Mouse (Mus musculus): ENCODE measurements around the gene Aagab. TPM values are rescaled to one million over a fixed set of nuclear protein-coding genes. Genes with fewer than 3 reads are reported as not detected.

Aagab gene
- polyA plus RNA-seq, 1 experiment from 2014 or later = 32.6 TPM

DNA sequence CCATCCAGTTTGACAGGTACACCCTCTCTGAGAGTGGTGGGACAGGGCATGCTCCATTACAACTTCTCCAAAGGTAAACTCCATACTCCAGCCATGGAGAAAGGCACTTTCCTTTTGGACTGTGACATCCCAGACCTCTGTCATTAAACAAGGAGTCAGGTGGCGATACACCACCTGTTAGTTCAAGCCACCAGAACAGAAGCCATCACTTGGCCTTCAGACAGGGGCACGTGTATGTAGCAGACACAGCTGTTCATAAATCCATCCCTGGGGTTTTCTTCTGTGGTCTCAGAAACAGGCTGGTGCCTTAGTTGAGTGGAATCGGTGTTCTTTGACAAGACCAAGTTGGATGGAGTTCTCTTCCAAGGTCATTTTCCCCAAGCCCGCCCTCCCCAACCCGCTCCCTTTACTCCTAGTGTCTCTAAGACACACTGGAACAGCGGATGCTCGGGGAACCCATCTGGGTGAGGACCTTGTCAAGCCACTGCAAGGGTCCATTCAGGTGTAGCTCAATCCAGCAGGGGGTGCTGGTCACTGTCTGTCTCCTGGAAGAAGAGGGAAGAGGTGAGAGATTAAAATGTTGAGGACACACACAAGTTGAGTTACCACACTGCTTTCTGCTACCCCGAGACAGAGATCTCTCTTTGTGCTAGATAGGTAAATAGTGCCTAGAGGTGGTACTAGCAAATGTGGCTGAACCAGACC lies 47.5 kb downstream of the Aagab start:
- no peak overlapping the region for H3K9ac ChIP-seq (ENCODE audit: low read length)
- H3K4me3 ChIP-seq (replicated peaks; ENCODE audit: low read length) = no peak overlapping the region
- peaks cover 7% of the 10 kb centered on the region; the same call in 1 of the 2 replicates for H3K36me3 ChIP-seq (ENCODE audit: control insufficient read depth, insufficient read depth, low read length)
- H3K9me3 ChIP-seq (replicated peaks; ENCODE audit: control insufficient read depth, low read length) = no peaks in the 10 kb centered on the region
- H3K27ac ChIP-seq (ENCODE audit: low read length) = no peak overlapping the region
- 85% methylated on average over 8 of the region's 8 CpGs for WGBS
- H3K27me3 ChIP-seq (ENCODE audit: control insufficient read depth, insufficient read depth, low read length) = no peaks in the 10 kb centered on the region
- H3K4me2 ChIP-seq (ENCODE audit: low read depth, low read length) = no peak overlapping the region
- peaks cover 30% of the 10 kb centered on the region for H3K4me1 ChIP-seq (ENCODE audit: control insufficient read depth, insufficient read depth, low read length)
- ATAC-seq (ENCODE audit: insufficient read depth, low FRiP score) = no peak

DNA sequence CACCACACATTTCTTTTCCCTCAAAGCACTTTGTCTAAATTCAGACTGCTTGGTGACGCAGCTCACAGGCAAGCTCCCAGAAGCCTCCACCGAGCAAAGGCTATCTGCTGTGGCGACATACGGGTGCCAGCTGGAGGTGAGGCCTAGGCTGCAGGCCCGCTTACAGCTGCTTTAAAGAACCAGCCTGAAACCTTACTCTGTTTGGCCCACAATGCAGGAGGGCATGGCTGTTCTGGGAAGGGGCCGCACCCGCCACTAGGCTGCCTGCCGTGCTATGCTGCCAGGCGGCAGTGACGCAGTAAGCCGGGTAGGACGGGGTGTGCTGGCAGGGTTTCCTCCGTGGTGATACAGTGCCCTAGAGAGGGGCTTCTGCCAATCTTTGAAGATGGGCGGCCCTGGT lies 48.4 kb downstream of the Aagab start:
- peak overlapping the region; percentile 58; the same call in 1 of the 2 replicates for H3K27ac ChIP-seq (ENCODE audit: low read length)

DNA sequence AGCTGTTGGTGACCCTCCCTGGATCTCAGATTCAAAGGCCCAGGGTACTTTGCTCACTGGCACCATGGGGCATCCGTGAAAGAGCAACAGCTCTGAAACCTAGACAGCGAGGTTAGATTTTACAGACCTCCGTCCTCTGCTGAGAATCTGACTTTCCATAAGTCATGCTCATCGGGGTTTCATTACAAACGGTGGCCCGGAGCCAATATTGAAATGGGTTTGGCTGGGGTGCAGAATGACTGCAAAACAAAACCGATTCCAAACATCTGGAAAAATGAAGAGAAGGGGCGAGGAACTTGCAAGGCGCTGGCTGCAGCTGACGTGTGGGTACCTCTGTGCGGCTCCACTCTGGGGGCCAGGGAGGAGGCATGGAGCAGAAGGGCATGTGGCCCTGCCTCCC lies 49.1 kb downstream of the Aagab start:
- WGBS = 47% methylated on average over 11 of the region's 11 CpGs
- peak overlapping the region; percentile 58 for H3K27ac ChIP-seq (ENCODE audit: low read length)
- H3K4me2 ChIP-seq (ENCODE audit: low read depth, low read length) = no peak overlapping the region; the same call in 1 of the 2 replicates
- no peak overlapping the region for H3K9ac ChIP-seq (ENCODE audit: low read length)
- no peaks in the 10 kb centered on the region for H3K27me3 ChIP-seq (ENCODE audit: control insufficient read depth, insufficient read depth, low read length)
- peaks cover 7% of the 10 kb centered on the region; the same call in 1 of the 2 replicates for H3K36me3 ChIP-seq (ENCODE audit: control insufficient read depth, insufficient read depth, low read length)
- no peak for ATAC-seq (ENCODE audit: insufficient read depth, low FRiP score)
- H3K9me3 ChIP-seq (replicated peaks; ENCODE audit: control insufficient read depth, low read length) = no peaks in the 10 kb centered on the region
- H3K4me1 ChIP-seq (ENCODE audit: control insufficient read depth, insufficient read depth, low read length) = peaks cover 37% of the 10 kb centered on the region
- no peak overlapping the region for H3K4me3 ChIP-seq (replicated peaks; ENCODE audit: low read length)

More for the DNA sequence above, 48.4 kb downstream of the Aagab start:
- H3K27me3 ChIP-seq (ENCODE audit: control insufficient read depth, insufficient read depth, low read length) = no peaks in the 10 kb centered on the region
- H3K4me1 ChIP-seq (ENCODE audit: control insufficient read depth, insufficient read depth, low read length) = peaks cover 37% of the 10 kb centered on the region
- H3K36me3 ChIP-seq (ENCODE audit: control insufficient read depth, insufficient read depth, low read length) = peaks cover 7% of the 10 kb centered on the region; the same call in 1 of the 2 replicates
- H3K9me3 ChIP-seq (replicated peaks; ENCODE audit: control insufficient read depth, low read length) = no peaks in the 10 kb centered on the region
- ATAC-seq (ENCODE audit: insufficient read depth, low FRiP score) = no peak
- H3K9ac ChIP-seq (ENCODE audit: low read length) = no peak overlapping the region
- H3K4me2 ChIP-seq (ENCODE audit: low read depth, low read length) = no peak overlapping the region
- 88% methylated on average over 14 of the region's 14 CpGs for WGBS
- H3K4me3 ChIP-seq (replicated peaks; ENCODE audit: low read length) = no peak overlapping the region

DNA sequence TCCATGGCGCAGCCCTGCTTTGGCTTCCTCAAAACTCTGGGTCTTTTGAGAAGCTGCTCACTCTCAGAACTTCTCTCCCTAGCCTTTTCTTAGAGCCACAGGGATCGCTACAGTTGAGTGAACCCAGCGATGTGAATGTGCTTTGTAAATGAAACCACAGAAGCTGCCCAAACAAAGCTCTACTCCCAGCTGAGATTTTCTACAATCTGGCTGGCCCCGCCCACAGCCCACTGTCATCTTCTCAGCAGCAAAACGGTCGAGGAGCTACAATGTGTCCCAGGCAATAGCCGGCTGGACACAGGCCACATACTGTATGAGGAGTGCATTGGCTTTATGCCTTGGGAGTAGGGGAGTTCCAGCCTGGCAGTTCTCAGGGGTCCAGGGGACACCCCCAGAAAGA lies 51.2 kb downstream of the Aagab start:
- no peak overlapping the region for H3K4me3 ChIP-seq (replicated peaks; ENCODE audit: low read length)
- H3K4me2 ChIP-seq (ENCODE audit: low read depth, low read length) = no peak overlapping the region
- H3K9ac ChIP-seq (ENCODE audit: low read length) = no peak overlapping the region
- peaks cover 7% of the 10 kb centered on the region; the same call in 1 of the 2 replicates for H3K36me3 ChIP-seq (ENCODE audit: control insufficient read depth, insufficient read depth, low read length)
- no peak for ATAC-seq (ENCODE audit: insufficient read depth, low FRiP score)
- H3K27ac ChIP-seq (ENCODE audit: low read length) = no peak overlapping the region; the same call in 1 of the 2 replicates
- no peaks in the 10 kb centered on the region for H3K27me3 ChIP-seq (ENCODE audit: control insufficient read depth, insufficient read depth, low read length)
- 41% methylated on average over 7 of the region's 7 CpGs for WGBS
- H3K9me3 ChIP-seq (replicated peaks; ENCODE audit: control insufficient read depth, low read length) = no peaks in the 10 kb centered on the region
- peaks cover 40% of the 10 kb centered on the region for H3K4me1 ChIP-seq (ENCODE audit: control insufficient read depth, insufficient read depth, low read length)

DNA sequence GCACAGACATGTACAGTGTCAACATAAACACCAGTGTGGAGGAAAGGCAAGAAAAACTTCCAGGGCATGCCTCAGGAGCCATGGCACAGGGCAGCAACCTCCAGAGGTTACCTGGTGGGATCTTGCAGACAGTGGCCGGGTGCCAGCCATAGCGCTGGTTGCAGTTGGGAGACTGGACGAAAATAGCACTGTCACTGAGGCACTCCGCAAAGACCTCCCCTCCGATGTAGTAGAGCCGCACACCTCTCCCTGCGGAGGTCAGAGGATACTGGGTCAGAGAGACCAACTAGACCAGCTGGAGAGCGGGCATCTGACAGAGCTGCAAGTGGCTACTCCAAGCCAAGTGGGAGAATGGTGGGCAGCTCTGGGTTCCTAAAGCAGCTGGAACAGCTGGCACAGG lies 52.1 kb downstream of the Aagab start:
- no peaks in the 10 kb centered on the region for H3K27me3 ChIP-seq (ENCODE audit: control insufficient read depth, insufficient read depth, low read length)
- no peak overlapping the region for H3K4me3 ChIP-seq (replicated peaks; ENCODE audit: low read length)
- ATAC-seq (ENCODE audit: insufficient read depth, low FRiP score) = no peak
- no peak overlapping the region for H3K9ac ChIP-seq (ENCODE audit: low read length)
- H3K9me3 ChIP-seq (replicated peaks; ENCODE audit: control insufficient read depth, low read length) = no peaks in the 10 kb centered on the region
- WGBS = 91% methylated on average over 8 of the region's 8 CpGs
- H3K27ac ChIP-seq (ENCODE audit: low read length) = no peak overlapping the region
- H3K4me2 ChIP-seq (ENCODE audit: low read depth, low read length) = no peak overlapping the region
- H3K4me1 ChIP-seq (ENCODE audit: control insufficient read depth, insufficient read depth, low read length) = peaks cover 40% of the 10 kb centered on the region
- peaks cover 4% of the 10 kb centered on the region; the same call in 1 of the 2 replicates for H3K36me3 ChIP-seq (ENCODE audit: control insufficient read depth, insufficient read depth, low read length)

DNA sequence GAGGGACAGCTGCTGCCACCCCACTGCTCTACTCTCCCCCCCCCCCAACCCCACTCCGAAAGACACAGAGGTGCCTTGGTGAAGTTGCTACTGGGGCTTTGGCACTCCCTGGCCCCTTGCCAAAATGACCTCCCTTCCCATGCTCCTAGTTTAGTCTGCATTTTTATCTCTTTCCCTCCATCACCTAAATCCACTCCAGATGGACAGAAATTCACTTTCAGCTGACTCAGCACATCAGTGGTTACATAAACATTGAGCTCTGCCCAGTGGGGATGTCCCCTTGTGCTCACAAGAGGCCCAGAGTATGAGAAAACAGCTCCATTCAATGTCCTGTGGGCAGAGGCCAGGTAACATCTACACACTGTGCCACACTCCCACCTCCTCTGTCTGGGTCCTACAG lies 52.6 kb downstream of the Aagab start:
- ATAC-seq (ENCODE audit: insufficient read depth, low FRiP score) = no peak
- 52% methylated on average over 1 of the region's 1 CpGs for WGBS
- H3K4me2 ChIP-seq (ENCODE audit: low read depth, low read length) = no peak overlapping the region
- H3K27me3 ChIP-seq (ENCODE audit: control insufficient read depth, insufficient read depth, low read length) = no peaks in the 10 kb centered on the region
- H3K9ac ChIP-seq (ENCODE audit: low read length) = no peak overlapping the region
- H3K4me3 ChIP-seq (replicated peaks; ENCODE audit: low read length) = no peak overlapping the region
- no peaks in the 10 kb centered on the region for H3K9me3 ChIP-seq (replicated peaks; ENCODE audit: control insufficient read depth, low read length)
- H3K36me3 ChIP-seq (ENCODE audit: control insufficient read depth, insufficient read depth, low read length) = no peaks in the 10 kb centered on the region
- no peak overlapping the region for H3K27ac ChIP-seq (ENCODE audit: low read length)
- H3K4me1 ChIP-seq (ENCODE audit: control insufficient read depth, insufficient read depth, low read length) = peaks cover 40% of the 10 kb centered on the region

DNA sequence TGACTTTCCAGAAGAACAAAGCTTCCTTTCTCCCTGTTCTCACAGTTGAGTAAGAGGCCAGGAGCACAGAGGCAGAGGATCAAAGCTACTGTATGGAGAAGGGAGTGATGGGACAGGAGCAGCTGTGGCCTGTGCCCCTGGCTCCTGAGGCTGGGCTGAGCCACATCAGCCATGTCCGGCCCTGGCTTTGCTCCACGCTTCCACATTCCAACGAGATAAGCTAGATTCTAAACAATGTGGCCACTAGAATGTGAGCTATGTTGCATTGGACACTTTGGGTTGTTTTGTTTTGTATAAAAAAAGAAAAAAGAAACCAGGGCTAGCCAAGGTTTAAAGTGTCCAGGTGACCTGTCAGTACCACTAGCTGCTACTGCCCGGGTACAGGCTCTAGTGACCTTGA lies 54.7 kb downstream of the Aagab start:
- Histone ChIP-seq H3K4me1 (ENCODE audit: control insufficient read depth, insufficient read depth, low read length) (peaks cover 23% of the 10 kb centered on the region; the same call in 1 of the 2 replicates), H3K36me3 (ENCODE audit: control insufficient read depth, insufficient read depth, low read length) (no peaks in the 10 kb centered on the region), H3K27me3 (ENCODE audit: control insufficient read depth, insufficient read depth, low read length) (no peaks in the 10 kb centered on the region), H3K9me3 (replicated peaks; ENCODE audit: control insufficient read depth, low read length) (no peaks in the 10 kb centered on the region), H3K4me2 (ENCODE audit: low read depth, low read length) (no peak overlapping the region), H3K4me3 (replicated peaks; ENCODE audit: low read length) (no peak overlapping the region), H3K27ac (ENCODE audit: low read length) (no peak overlapping the region), H3K9ac (ENCODE audit: low read length) (no peak overlapping the region)
- WGBS = 36% methylated on average over 4 of the region's 4 CpGs
- ATAC-seq (ENCODE audit: insufficient read depth, low FRiP score) = no peak

DNA sequence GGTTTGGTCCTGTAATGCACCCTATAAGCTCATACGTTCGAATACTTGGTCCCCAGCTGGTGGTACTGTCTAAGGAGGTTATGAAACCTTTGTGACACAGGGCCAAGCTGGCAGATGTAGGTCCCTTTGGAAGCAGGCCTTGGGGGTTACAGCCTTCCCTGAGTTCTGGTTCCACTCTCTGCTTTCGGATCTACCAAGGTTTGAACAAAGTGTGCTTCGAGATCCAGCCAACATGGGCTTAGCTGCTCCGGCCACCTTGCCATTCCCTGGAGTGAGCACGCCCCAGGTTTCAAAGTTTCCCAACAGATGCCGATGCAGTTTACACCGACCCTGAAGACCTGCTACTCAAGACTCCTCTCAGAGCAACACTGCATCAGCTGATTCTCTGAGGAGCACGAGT lies 56.0 kb downstream of the Aagab start:
- no peaks in the 10 kb centered on the region for H3K9me3 ChIP-seq (replicated peaks; ENCODE audit: control insufficient read depth, low read length)
- no peaks in the 10 kb centered on the region for H3K36me3 ChIP-seq (ENCODE audit: control insufficient read depth, insufficient read depth, low read length)
- H3K4me1 ChIP-seq (ENCODE audit: control insufficient read depth, insufficient read depth, low read length) = 0 out of 2 replicates have a peak, but pooled peaks cover 19% of the 10 kb centered on the region
- H3K4me2 ChIP-seq (ENCODE audit: low read depth, low read length) = no peak overlapping the region
- WGBS = 90% methylated on average over 9 of the region's 9 CpGs
- H3K27me3 ChIP-seq (ENCODE audit: control insufficient read depth, insufficient read depth, low read length) = no peaks in the 10 kb centered on the region
- no peak overlapping the region for H3K9ac ChIP-seq (ENCODE audit: low read length)
- H3K27ac ChIP-seq (ENCODE audit: low read length) = no peak overlapping the region
- H3K4me3 ChIP-seq (replicated peaks; ENCODE audit: low read length) = no peak overlapping the region
- no peak for ATAC-seq (ENCODE audit: insufficient read depth, low FRiP score)

DNA sequence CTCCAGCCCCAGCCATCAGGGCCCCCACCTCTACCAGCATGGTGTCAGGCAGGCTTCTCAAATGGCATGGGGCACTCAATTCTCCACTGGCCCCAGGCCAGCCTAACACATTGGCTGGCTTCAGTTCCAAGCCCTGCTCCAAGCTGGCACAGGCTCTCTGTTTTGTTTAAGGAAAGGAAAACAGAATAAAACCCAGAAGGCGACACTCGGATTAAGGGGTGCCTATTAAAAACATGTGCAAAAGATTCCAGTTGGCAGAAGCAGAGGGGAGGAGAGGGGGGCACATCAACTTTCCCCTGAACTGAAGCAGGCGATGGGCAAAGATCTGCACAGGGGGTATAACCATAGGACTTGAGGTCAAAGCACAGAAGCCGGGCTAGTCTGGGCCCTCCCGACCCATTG lies 56.5 kb downstream of the Aagab start:
- Histone ChIP-seq H3K27me3 (ENCODE audit: control insufficient read depth, insufficient read depth, low read length) (no peaks in the 10 kb centered on the region), H3K9ac (ENCODE audit: low read length) (no peak overlapping the region), H3K36me3 (ENCODE audit: control insufficient read depth, insufficient read depth, low read length) (no peaks in the 10 kb centered on the region), H3K4me2 (ENCODE audit: low read depth, low read length) (no peak overlapping the region), H3K9me3 (replicated peaks; ENCODE audit: control insufficient read depth, low read length) (no peaks in the 10 kb centered on the region), H3K4me1 (ENCODE audit: control insufficient read depth, insufficient read depth, low read length) (peaks cover 17% of the 10 kb centered on the region; the same call in 1 of the 2 replicates), H3K27ac (ENCODE audit: low read length) (no peak overlapping the region), H3K4me3 (replicated peaks; ENCODE audit: low read length) (no peak overlapping the region)
- 76% methylated on average over 5 of the region's 5 CpGs for WGBS
- no peak for ATAC-seq (ENCODE audit: insufficient read depth, low FRiP score)

Data from stomach, embryonic 16.5 days (tissue).